Mouse (Mus musculus) CH12.LX (cell line): Measurements from ENCODE around the gene Fars2.

Source experiments
- CTCF ChIP-seq, 2 experiments: IDR thresholded peaks in 1 of 2; conservative IDR thresholded peaks in 1 of 2; 2 replicates each; pipeline ENCODE4 v1.5.1; 2011 to 2012; ENCODE audit warnings: low read depth in 2 of 2, low read length in 2 of 2, improper control_type of control experiment in 1 of 2, inconsistent platforms in 1 of 2, mild to moderate bottlenecking in 1 of 2, moderate library complexity in 1 of 2
- MEF2A ChIP-seq: IDR thresholded peaks from 2 replicates; pipeline ENCODE4 v1.6.1; 2014; ENCODE audit warnings: low read depth, mild to moderate bottlenecking, inconsistent platforms, low read length, improper control_type of control experiment, borderline replicate concordance
- PAX5 ChIP-seq: IDR thresholded peaks from 2 replicates; pipeline ENCODE4 v1.6.1; 2012; ENCODE audit warnings: low read length, inconsistent platforms, mixed read lengths
- POLR2A ChIP-seq: IDR thresholded peaks from 2 replicates; pipeline ENCODE4 v1.6.1; 2011; ENCODE audit warnings: low read depth, mild to moderate bottlenecking, improper control_type of control experiment, low read length
- RCOR1 ChIP-seq: conservative IDR thresholded peaks from 2 replicates; pipeline ENCODE4 v1.6.1; 2012; ENCODE audit warnings: low read depth, mild to moderate bottlenecking, inconsistent platforms, low read length, improper control_type of control experiment
- TBP ChIP-seq: conservative IDR thresholded peaks from 2 replicates; pipeline ENCODE4 v1.6.1; 2011; ENCODE audit warnings: low read depth, low read length, improper control_type of control experiment
- ZNF384 ChIP-seq: IDR thresholded peaks from 2 replicates; pipeline ENCODE4 v1.6.1; 2012; ENCODE audit warnings: low read depth, low read length, improper control_type of control experiment, inconsistent platforms

GRCm38 (mm10) chr13:36460473-36460872, 343.3 kb downstream of the Fars2 start:
- no peak for TF ChIP-seq TBP
- no peak for TF ChIP-seq RCOR1
- no peak for TF ChIP-seq CTCF (conservative IDR thresholded peaks at IDR 0.05 in 1 of 2, IDR thresholded peaks at IDR 0.05 in 1 of 2; ENCODE audit: low read depth in 2 of 2, low read length in 2 of 2)
- no peak for TF ChIP-seq ZNF384
- no peak for TF ChIP-seq POLR2A
- no peak for TF ChIP-seq MEF2A
- TF ChIP-seq PAX5: no peak
